Mouse (Mus musculus) left cerebral cortex, postnatal 14 days (tissue): ENCODE measurements around the gene Sparcl1. TPM values are rescaled to one million over a fixed set of nuclear protein-coding genes. Genes with fewer than 3 reads are reported as not detected.

Source experiments
- DNase-seq, 2 experiments: peaks; one replicate each; pipeline ENCODE4 v3.0.0; 2021 to 2022; ENCODE audit warnings: low spot score in 2 of 2, mixed read lengths in 1 of 2
- intact Hi-C: fragments of 180-260 bp; cut with DNase I; formaldehyde crosslinking; loops from one replicate; pipeline ENCODE4 v1.15.1; 2025
- total RNA-seq, 2 experiments: library from RNA; stranded (reverse); gene quantifications; 2 replicates each; pipeline ENCODE4 v1.2.3; 2021

Sparcl1 gene
- total RNA-seq, 2 experiments from 2014 or later = 1,229 to 1,307 TPM

DNA sequence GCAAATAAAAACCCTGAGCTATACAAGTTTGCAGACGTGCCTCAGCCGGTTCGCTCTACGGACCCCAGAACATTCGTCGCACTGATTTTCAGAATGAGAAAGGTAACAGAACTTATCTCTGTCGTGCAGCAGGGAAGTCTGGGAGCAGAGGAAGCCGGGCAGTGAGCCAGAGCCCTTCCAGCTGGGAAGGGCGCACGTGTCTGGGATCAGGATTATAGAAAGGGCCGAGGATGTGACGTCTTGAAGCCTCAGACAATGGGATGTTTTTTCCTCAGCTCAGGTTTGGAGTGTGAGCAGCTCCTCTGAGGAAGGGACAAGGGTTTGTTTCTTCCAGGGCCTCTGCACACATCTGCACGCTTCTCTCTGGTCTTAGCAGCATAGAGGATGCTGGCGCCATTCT is 1.6 kb upstream of the Sparcl1 start:
- intact Hi-C loops = no loop called here
- peak; percentile 57 to 65 for DNase-seq

GRCm38 (mm10) chr5:104112511-104112910 is 1.0 kb downstream of the Sparcl1 start:
- intact Hi-C loops = loop anchor here (2.0 kb wide), 1 partner anchor 38 kb away; no protein-coding TSS in a partner anchor
- DNase-seq = no peak

DNA sequence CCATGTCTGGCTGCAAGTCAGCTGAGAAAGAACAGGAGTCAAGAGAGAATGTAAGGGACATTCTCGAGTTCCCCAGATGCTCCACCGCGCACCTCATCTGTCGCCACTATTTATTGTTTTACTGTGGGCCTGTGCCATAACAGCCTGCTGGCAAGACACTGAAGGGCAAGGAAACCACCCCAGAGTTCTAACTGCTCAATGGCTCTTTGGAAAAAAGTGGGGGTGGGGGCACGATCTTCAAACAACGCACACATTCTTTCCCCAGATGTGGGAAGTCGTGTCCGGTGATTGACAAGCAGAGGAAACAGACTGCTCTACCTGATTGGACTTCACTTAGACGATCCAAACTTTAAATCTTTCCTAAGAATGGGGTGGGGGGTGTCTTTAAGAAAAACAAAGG is 1.5 kb downstream of the Sparcl1 start:
- intact Hi-C loops = loop anchor here (2.0 kb wide), 1 partner anchor 37 kb away; no protein-coding TSS in a partner anchor
- DNase-seq = peak in 1 of 2 experiments; percentile 28

GRCm38 (mm10) chr5:104110171-104110920 is 3.2 kb downstream of the Sparcl1 start:
- peak; percentile 63 to 79 for DNase-seq
- intact Hi-C loops = no loop called here

- DNase-seq = no peak
- intact Hi-C loops = no loop called here
These were observed 4.0 kb downstream of the Sparcl1 start for GRCm38 (mm10) chr5:104109516-104109915.

- peak; percentile 72 to 76 for DNase-seq
- intact Hi-C loops = no loop called here
These were observed 4.6 kb downstream of the Sparcl1 start for GRCm38 (mm10) chr5:104108879-104109369.

GRCm38 (mm10) chr5:104108127-104108875 is 5.2 kb downstream of the Sparcl1 start:
- peak; percentile 35 to 57 for DNase-seq

DNA sequence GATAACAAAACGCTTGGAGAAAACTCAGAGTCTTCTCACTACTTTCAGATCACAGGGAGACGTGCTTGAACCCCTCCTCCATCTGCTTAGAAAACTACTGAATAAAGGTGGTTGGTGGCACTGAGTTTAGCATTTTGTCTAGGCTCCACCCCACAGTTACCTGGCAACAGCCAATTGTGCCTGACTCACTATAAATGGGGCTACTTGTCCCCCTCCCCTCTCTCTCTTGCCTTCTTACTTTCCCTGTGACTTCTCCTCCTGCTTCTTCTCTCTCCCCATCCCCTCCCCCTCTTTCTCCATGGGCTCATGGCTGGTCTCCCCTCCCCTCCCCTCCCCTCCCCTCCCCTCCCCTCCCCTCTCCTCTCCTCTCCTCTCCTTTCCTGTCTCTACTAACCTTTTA is 9.4 kb downstream of the Sparcl1 start:
- intact Hi-C loops = no loop called here
- DNase-seq = no peak

More at GRCm38 (mm10) chr5:104108127-104108875, 5.2 kb downstream of the Sparcl1 start:
- intact Hi-C loops = no loop called here

DNA sequence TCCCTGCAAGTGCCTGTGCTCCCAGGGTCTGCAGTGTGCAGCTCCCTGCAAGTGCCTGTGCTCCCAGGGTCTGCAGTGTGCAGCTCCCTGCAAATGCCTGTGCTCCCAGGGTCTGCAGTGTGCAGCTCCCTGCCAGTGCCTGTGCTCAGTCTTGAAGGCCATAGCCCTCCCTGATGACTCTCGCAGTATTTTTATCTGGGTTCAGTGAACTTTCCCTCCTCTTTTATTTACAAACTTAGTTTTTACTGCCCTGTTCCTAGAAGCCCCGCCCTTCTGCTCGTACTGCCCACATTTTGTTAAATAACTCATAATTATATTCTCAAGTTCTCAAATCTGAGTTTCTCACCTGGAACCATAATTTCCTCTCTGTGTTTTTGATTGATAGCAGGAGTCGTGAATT is 10.4 kb downstream of the Sparcl1 start:
- DNase-seq = no peak
- intact Hi-C loops = no loop called here

- no peak for DNase-seq
- intact Hi-C loops = no loop called here
These were observed 11.6 kb downstream of the Sparcl1 start for GRCm38 (mm10) chr5:104101678-104102531.

- DNase-seq = no peak
These were observed 17.2 kb downstream of the Sparcl1 start for GRCm38 (mm10) chr5:104096078-104096938.

GRCm38 (mm10) chr5:104095416-104096077 is 18.0 kb downstream of the Sparcl1 start:
- intact Hi-C loops = no loop called here
- DNase-seq = no peak

More at GRCm38 (mm10) chr5:104096078-104096938, 17.2 kb downstream of the Sparcl1 start:
- intact Hi-C loops = no loop called here

DNA sequence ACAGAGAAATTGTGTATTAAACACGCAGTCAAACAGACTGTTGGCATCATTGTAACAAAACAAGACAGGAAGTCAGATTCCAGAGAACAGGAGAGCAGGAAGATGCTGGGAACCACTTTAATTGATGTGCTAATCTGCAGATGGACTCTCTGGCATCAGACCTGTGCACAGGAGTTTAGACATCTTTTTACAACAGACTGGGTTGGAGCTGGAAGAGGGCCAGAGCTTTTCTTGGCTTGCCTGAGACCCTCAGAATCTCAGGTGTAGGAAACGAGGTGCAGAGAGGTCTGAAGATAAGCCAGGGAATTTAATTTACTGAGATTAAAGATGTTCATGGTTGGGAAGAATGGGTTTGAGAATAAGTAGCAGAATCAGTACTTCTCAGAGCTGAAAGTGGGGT is 23.8 kb downstream of the Sparcl1 start:
- DNase-seq = no peak
- intact Hi-C loops = no loop called here

DNA sequence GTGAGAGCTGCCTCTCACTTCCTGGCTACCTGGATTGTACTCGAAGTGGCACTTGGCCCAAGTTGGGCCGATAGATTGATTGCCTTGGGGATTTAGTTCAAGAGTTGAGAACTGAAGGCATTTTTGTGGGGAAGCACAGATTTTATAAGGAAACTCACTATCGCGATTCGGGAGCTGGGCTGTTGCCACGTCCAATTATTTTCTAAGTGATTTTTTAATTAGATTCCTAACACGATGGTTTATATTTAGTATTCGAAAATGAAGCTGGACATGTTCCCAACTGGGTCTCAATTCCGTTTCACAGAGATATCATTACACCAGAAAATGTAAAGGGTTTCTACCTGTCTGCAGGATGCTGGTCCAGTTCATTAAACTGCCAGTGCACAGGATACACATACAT is 28.2 kb downstream of the Sparcl1 start:
- DNase-seq = no peak
- intact Hi-C loops = no loop called here

DNA sequence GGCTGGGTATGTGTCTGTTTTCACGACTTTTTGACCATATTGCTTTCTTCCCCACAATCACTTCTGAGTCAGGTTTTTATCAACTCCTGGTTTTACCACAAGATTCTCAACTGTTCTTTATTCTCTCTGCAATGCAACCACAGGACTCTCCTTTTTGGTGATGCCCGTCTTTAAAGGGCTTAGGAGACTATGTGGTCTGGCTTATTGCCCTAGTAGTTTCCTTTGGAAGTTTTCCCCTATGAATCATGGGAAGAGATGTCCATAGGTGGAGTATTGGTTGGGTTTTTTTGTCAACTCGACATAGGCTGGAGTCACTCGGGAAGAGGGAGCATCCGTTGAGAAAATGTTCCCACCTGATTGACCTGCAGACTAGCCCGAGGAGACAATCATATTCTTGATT is 32.8 kb downstream of the Sparcl1 start:
- DNase-seq = no peak

DNA sequence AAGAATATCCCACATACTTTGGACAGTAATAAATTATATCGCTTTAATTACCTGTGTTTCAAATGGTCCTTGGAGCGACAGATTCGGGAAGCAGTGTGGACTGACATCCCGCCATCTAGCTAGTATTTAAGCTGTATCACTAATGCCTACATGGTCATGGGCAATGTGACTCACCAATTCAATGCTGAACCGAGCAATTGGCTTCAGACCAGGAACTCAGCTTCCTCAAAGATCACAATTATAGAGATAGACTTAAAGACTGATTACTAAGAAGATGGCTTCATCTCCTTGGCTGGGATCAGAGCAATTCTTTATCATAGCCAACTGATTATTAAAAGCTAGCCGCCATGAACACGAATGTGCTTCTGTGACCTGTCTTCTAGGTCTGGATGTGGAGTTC is 36.0 kb downstream of the Sparcl1 start, which contains the start of gene Gm17660:
Gene Gm17660, minus strand, starts transcription at position 101 of the 400 bp plus-strand sequence.
- intact Hi-C loops = no loop called here
- DNase-seq = no peak

More for the DNA sequence above, 32.8 kb downstream of the Sparcl1 start:
- intact Hi-C loops = no loop called here

DNA sequence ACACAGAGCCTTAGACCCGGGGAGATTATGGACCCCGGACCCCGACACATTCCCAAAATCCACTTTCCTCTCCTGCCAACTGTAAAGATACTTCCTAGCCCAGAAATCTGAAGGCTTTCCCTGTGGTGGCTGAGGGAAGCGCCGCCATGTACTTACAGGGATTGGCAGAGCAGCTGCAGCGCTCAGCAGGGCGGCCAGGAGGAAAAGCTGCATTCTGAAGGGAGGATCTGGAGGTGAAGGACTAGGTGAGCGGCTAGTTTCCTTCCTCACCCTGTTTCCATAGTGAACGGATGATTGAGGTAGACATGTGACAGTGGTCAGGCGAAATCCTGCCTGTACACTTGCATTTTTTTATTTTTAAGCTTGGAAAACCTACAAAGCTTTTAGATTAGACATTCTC is 37.2 kb downstream of the Sparcl1 start:
- intact Hi-C loops = no loop called here
- no peak for DNase-seq

DNA sequence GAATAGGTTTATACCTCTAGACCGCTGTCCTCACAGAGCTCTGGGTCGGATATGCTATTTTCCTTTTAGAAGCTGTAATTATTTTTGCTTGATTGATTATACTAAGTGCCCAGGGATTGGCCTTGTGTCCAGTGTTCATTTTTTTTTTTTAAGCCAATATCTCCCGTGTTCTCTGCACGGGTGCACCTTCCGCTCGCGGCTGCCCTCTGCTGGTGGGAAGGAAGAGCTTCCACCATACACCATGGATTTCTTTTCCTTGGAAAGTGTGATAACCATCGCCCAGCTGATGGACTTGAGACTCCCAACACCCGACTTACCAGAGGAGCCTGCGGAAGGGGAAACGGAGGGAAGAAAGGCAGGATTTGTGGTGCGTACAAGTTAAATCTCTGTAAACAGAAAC is 39.1 kb downstream of the Sparcl1 start:
- DNase-seq = peak; percentile 52 to 75
- intact Hi-C loops = loop anchor here (2.0 to 5.0 kb wide), 2 partner anchors 38 to 268 kb away; partner anchors contain the start of gene Sparcl1
